Mouse (Mus musculus) spleen, adult 2 months (tissue): ENCODE data around the gene Speer4e. TPM values are rescaled to one million over a fixed set of nuclear protein-coding genes. Genes with fewer than 3 reads are reported as not detected.
"Not testable (repeated sequence)": the region's sequence is repeated elsewhere in the genome, so short reads cannot be mapped to it uniquely, and the experiment has no call there.

Experiments
- DNase-seq, 2 experiments: peaks; one replicate each; pipeline versions ENCODE4 v3.0.0 to v3.0.0-alpha.2; 2012 to 2021; ENCODE audit warnings: low spot score in 2 of 2, low read depth in 1 of 2
- H3K27ac ChIP-seq: fragments of 200-500 bp; 2 replicates; pipeline ENCODE4 v1.5.1; 2012; ENCODE audit warnings: low read length, inconsistent platforms; ENCODE audit not compliant: insufficient read depth
- H3K27me3 ChIP-seq: fragments of 200-500 bp; 2 replicates; pipeline ENCODE4 v1.6.1; 2012; ENCODE audit warnings: mild to moderate bottlenecking, moderate library complexity, low read length, inconsistent platforms; ENCODE audit not compliant: control insufficient read depth, insufficient read depth
- H3K36me3 ChIP-seq: fragments of 200-500 bp; 2 replicates; pipeline ENCODE4 v1.6.1; 2012; ENCODE audit warnings: mild to moderate bottlenecking, low read length, inconsistent platforms; ENCODE audit not compliant: control insufficient read depth, insufficient read depth
- H3K4me1 ChIP-seq: fragments of 200-500 bp; 2 replicates; pipeline ENCODE4 v1.6.1; 2011; ENCODE audit warnings: inconsistent platforms; ENCODE audit not compliant: control insufficient read depth, insufficient read depth, insufficient read length
- H3K4me3 ChIP-seq: fragments of 200-500 bp; 2 replicates; pipeline ENCODE4 v1.5.1; 2011; ENCODE audit warnings: mild to moderate bottlenecking, inconsistent platforms; ENCODE audit not compliant: insufficient read depth, insufficient read length; ENCODE audit errors: extremely low read depth
- whole genome bisulfite sequencing: fragments of 180-500 bp; shearing (Covaris S2); methylation state at CpG from one replicate; pipeline ENCODE4 v1.1.7; 2018; 5-methylcytosine and 5-hydroxymethylcytosine counted together
- polyA plus RNA-seq: library from polyadenylated mRNA; depleted of rRNA; stranded (reverse); fragments of >200 nt; gene quantifications from 2 replicates; pipeline ENCODE4 v1.2.3, GENCODE M21; 2012; rRNA removed

Gene Speer4e
- polyA plus RNA-seq = not detected in 2 replicates

GRCm38 (mm10) chr5:14938329-14938728 is at the start of gene Speer4e:
Speer4e (minus strand) TSS chr5:14938429.
- 41% methylated on average over 1 of the region's 1 CpGs for WGBS
- not testable (repeated sequence) for H3K4me3 ChIP-seq, H3K4me1 ChIP-seq, H3K27ac ChIP-seq, H3K27me3 ChIP-seq, H3K36me3 ChIP-seq, DNase-seq

DNA sequence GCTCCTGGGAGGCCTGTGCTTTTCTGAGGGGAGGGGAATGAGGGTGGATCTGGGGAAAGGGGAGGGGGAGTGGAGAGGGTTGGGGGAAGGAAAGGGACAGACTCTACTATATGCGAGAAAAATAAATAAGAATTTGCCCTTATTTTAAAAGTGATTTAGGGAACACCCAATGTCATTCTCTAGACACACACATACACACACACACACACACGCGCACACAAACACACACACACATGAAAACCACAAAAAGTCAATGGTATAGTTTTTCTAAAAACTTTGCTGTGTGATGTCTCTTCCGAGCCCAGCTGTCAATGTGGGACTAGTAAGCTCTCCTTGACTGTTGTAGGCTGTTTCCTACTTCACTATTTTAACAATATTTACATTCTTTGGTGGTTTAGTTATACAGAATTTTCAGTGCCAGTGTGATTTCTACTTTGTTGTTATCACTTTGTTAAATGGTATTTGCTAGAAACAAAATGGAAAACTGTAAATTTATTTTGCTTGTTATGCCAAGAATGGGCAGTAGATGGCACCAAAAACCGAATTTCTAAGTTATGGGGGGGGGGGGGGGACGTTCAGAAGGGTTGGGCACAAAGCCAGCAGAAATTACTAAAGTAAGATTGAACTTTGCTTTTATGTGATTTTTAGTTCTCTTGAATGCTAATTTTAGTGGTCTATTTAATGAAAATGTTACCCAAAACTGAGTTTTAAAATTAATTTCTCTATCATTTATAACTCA is 48.6 kb upstream of the Speer4e start:
- not testable (repeated sequence) for H3K36me3 ChIP-seq, H3K27ac ChIP-seq, DNase-seq, H3K27me3 ChIP-seq, H3K4me1 ChIP-seq, H3K4me3 ChIP-seq
- 40% methylated on average over 6 of the region's 6 CpGs for WGBS

- not testable (repeated sequence) for H3K4me1 ChIP-seq, DNase-seq, H3K36me3 ChIP-seq, H3K27ac ChIP-seq, H3K27me3 ChIP-seq, H3K4me3 ChIP-seq
- WGBS = 32% methylated on average over 1 of the region's 1 CpGs
Measured at GRCm38 (mm10) chr5:14978835-14979234, 40.6 kb upstream of the Speer4e start, which contains the start of gene Gm10354. Gm10354 (minus strand) TSS chr5:14978935.

- DNase-seq, H3K4me3 ChIP-seq, H3K36me3 ChIP-seq, H3K27ac ChIP-seq, H3K27me3 ChIP-seq, H3K4me1 ChIP-seq: not testable (repeated sequence)
- 74% methylated on average over 4 of the region's 4 CpGs for WGBS
Measured at GRCm38 (mm10) chr5:14977368-14977767, 39.1 kb upstream of the Speer4e start.

DNA sequence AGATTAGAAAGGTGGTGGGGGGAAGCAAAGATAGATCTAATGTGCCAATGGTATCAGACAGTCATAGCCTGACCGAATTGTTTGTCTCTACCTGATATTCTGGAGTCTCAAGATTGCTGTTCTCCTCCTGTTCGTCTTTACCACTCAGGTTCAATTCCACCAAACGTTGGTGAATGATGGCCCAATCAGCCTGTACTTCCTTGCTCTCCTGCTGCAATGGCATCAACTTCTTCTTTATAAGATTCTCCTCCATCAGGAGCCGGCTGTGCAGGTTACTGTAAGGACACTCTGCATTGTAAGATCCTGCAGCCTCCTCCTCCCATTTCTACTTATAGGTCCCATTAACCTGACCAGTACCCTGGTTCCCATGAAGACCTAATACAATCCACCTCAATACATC is 37.1 kb upstream of the Speer4e start:
- DNase-seq, H3K36me3 ChIP-seq, H3K27ac ChIP-seq, H3K4me3 ChIP-seq, H3K4me1 ChIP-seq, H3K27me3 ChIP-seq: not testable (repeated sequence)
- 68% methylated on average over 4 of the region's 4 CpGs for WGBS

DNA sequence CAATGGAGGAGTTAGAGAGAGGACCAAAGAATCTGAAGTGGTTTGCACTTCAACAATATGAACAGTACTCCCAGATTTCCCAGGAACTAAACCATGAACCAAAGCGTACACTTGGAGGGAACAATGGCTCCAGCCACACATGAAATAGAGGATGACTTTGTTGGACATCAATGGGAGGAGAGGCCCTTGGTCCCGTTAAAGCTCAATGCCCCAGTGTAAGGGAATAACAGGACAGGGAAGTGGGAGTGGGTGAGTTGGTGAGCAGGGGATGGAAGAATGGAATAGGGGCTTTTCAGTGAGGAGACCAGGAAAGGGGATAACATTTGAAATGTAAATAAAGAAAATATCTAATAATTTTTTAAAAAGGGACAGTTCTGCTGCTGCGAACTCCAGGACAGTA is 34.6 kb upstream of the Speer4e start:
- H3K4me1 ChIP-seq, H3K36me3 ChIP-seq, H3K27ac ChIP-seq, H3K27me3 ChIP-seq, H3K4me3 ChIP-seq, DNase-seq: not testable (repeated sequence)
- 74% methylated on average over 3 of the region's 3 CpGs for WGBS

GRCm38 (mm10) chr5:14963821-14964220 is 25.6 kb upstream of the Speer4e start:
- H3K36me3 ChIP-seq, DNase-seq, H3K27me3 ChIP-seq, H3K4me1 ChIP-seq, H3K27ac ChIP-seq, H3K4me3 ChIP-seq: not testable (repeated sequence)
- WGBS = 80% methylated on average over 13 of the region's 13 CpGs

DNA sequence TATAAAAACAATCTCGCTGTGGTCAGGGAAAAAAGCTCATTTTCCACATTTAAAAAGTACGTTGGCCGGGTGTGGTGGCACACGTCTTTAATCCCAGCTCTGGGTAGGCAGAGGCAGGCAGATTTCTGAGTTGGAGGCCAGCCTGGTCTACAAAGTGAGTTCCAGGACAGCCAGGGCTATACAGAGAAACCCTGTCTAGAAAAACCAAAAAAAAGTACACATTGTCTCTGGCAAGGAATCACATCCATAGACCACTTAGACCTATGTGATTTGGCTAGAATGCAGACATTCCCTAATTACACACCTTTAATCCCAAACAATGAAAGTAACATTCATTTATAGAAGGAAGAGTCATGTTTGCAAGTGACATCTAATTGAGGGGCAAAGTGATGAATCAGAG is 23.3 kb upstream of the Speer4e start:
- not testable (repeated sequence) for H3K27ac ChIP-seq, H3K36me3 ChIP-seq, H3K27me3 ChIP-seq, DNase-seq, H3K4me1 ChIP-seq, H3K4me3 ChIP-seq
- WGBS = 79% methylated on average over 4 of the region's 4 CpGs

- H3K4me1 ChIP-seq, H3K4me3 ChIP-seq, H3K27me3 ChIP-seq, H3K36me3 ChIP-seq, H3K27ac ChIP-seq, DNase-seq: not testable (repeated sequence)
- WGBS = 86% methylated on average over 1 of the region's 1 CpGs
Measured at GRCm38 (mm10) chr5:14955928-14956706, 17.9 kb upstream of the Speer4e start.

DNA sequence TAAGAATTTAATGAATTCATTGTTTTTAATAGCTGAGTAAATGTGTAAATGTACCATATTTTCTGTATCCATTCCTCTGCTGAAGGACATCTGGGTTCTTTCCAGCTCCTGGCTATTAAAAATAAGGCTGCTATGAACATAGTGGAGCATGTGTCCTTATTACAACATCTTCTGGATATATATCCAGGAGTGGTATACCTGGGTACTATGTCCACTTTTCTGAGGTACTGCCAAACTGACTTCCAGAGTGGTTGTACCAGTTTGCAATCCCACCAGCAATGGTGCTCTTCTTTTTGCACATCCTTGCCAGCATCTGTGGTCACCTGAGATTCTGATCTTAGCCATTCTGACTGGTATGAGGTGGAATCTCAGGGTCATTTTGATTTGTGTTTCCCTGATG is 15.4 kb upstream of the Speer4e start:
- DNase-seq = not testable (repeated sequence)

GRCm38 (mm10) chr5:14952749-14953148 is 14.5 kb upstream of the Speer4e start:
- not testable (repeated sequence) for H3K27me3 ChIP-seq, H3K4me1 ChIP-seq, H3K36me3 ChIP-seq, H3K4me3 ChIP-seq, DNase-seq, H3K27ac ChIP-seq
- 63% methylated on average over 3 of the region's 3 CpGs for WGBS

More for the DNA sequence above, 15.4 kb upstream of the Speer4e start:
- not testable (repeated sequence) for H3K36me3 ChIP-seq, H3K27me3 ChIP-seq, H3K4me1 ChIP-seq, H3K27ac ChIP-seq, H3K4me3 ChIP-seq
